Mouse (Mus musculus) C3H10T1/2 (cell line): Measurements from ENCODE around the gene Lrrn4cl. TPM values are rescaled to one million over a fixed set of nuclear protein-coding genes. Genes with fewer than 3 reads are reported as not detected.

Experiments
- polyA plus RNA-seq, 2 experiments: library from polyadenylated mRNA; unstranded; fragments of >200 nt; fragmentation: generic; extraction: Trizol; gene quantifications; one replicate each; pipeline ENCODE4 v1.2.1; 2012; ENCODE audit warnings: missing spikeins in 2 of 2

Gene Lrrn4cl
- polyA plus RNA-seq, 2 experiments, result 0.08 to 7.0 TPM

Other genes with a start within 250 kb of the Lrrn4cl start
- not detected for gene Slc22a6, start 232.7 kb upstream of the Lrrn4cl start, polyA plus RNA-seq
- under 1 TPM; 0.01 to 0.09 TPM for gene Chrm1, start 187.0 kb upstream of the Lrrn4cl start, polyA plus RNA-seq
- 100 to 1,000 TPM; 109 to 260 TPM for gene Slc3a2, start 127.4 kb upstream of the Lrrn4cl start, polyA plus RNA-seq
- gene Wdr74, start 114.9 kb upstream of the Lrrn4cl start, polyA plus RNA-seq, result 100 to 1,000 TPM in 1 of 2 experiments, 10 to 100 TPM in 1; 60.8 to 195 TPM
- gene 1700092M07Rik, start 110.0 kb upstream of the Lrrn4cl start, polyA plus RNA-seq, result 1 to 10 TPM; 1.5 to 1.8 TPM
- 100 to 1,000 TPM in 1 of 2 experiments, 10 to 100 TPM in 1; 33.2 to 112 TPM for gene Stx5a, start 109.4 kb upstream of the Lrrn4cl start, polyA plus RNA-seq
- 100 to 1,000 TPM in 1 of 2 experiments, 10 to 100 TPM in 1; 63.1 to 106 TPM for gene Nxf1, start 93.7 kb upstream of the Lrrn4cl start, polyA plus RNA-seq
- 100 to 1,000 TPM; 211 to 253 TPM for gene Tmem223, start 79.8 kb upstream of the Lrrn4cl start, polyA plus RNA-seq
- gene Tmem179b, start 76.3 kb upstream of the Lrrn4cl start, polyA plus RNA-seq, result 10 to 100 TPM; 43.2 to 61.1 TPM
- gene Taf6l, start 64.4 kb upstream of the Lrrn4cl start, polyA plus RNA-seq, result 10 to 100 TPM; 24.9 to 37.5 TPM
- gene Polr2g, start 52.2 kb upstream of the Lrrn4cl start, polyA plus RNA-seq, result 100 to 1,000 TPM; 100 to 147 TPM
- gene Zbtb3, start 48.2 kb upstream of the Lrrn4cl start, polyA plus RNA-seq, result 1 to 10 TPM; 2.6 to 5.2 TPM
- 10 to 100 TPM in 1 of 2 experiments, 1 to 10 TPM in 1; 1.9 to 14.9 TPM for gene Ttc9c, start 31.4 kb upstream of the Lrrn4cl start, polyA plus RNA-seq
- 10 to 100 TPM in 1 of 2 experiments, 1 to 10 TPM in 1; 7.6 to 49.9 TPM for gene Hnrnpul2, start 30.8 kb upstream of the Lrrn4cl start, polyA plus RNA-seq
- 1 to 10 TPM in 1 of 2 experiments, under 1 TPM in 1; 0.19 to 1.1 TPM for gene AC129217.1, start 21.0 kb upstream of the Lrrn4cl start, polyA plus RNA-seq
- 10 to 100 TPM; 11.7 to 29.0 TPM for gene Bscl2, start 13.3 kb upstream of the Lrrn4cl start, polyA plus RNA-seq
- gene Gng3, start 11.6 kb upstream of the Lrrn4cl start, polyA plus RNA-seq, result under 1 TPM; 0.04 to 0.41 TPM
- 100 to 1,000 TPM; 240 to 270 TPM for gene Ubxn1, start 20.7 kb downstream of the Lrrn4cl start, polyA plus RNA-seq
- gene Uqcc3, start 30.2 kb downstream of the Lrrn4cl start, polyA plus RNA-seq, result 10 to 100 TPM; 63.8 to 97.9 TPM
- 1 to 10 TPM; 3.4 to 3.7 TPM for gene Lbhd1, start 33.0 kb downstream of the Lrrn4cl start, polyA plus RNA-seq
- not detected for gene Gm49403, start 33.2 kb downstream of the Lrrn4cl start, polyA plus RNA-seq
- gene 1810009A15Rik, start 38.1 kb downstream of the Lrrn4cl start, polyA plus RNA-seq, result 100 to 1,000 TPM in 1 of 2 experiments, 10 to 100 TPM in 1; 73.9 to 176 TPM
- under 1 TPM in 1 of 2 experiments, not detected in 1; 0.18 TPM for gene Gm49416, start 38.2 kb downstream of the Lrrn4cl start, polyA plus RNA-seq
- 10 to 100 TPM; 30.2 to 43.9 TPM for gene Ints5, start 42.2 kb downstream of the Lrrn4cl start, polyA plus RNA-seq
- gene Ganab, start 47.3 kb downstream of the Lrrn4cl start, polyA plus RNA-seq, result 100 to 1,000 TPM in 1 of 2 experiments, 10 to 100 TPM in 1; 43.4 to 137 TPM
- 10 to 100 TPM; 56.0 to 67.8 TPM for gene B3gat3, start 69.6 kb downstream of the Lrrn4cl start, polyA plus RNA-seq
- gene Rom1, start 78.6 kb downstream of the Lrrn4cl start, polyA plus RNA-seq, result 10 to 100 TPM in 1 of 2 experiments, 1 to 10 TPM in 1; 5.9 to 12.1 TPM
- gene Eml3, start 78.8 kb downstream of the Lrrn4cl start, polyA plus RNA-seq, result 10 to 100 TPM; 30.0 to 62.2 TPM
- 10 to 100 TPM; 55.6 to 94.0 TPM for gene Mta2, start 91.1 kb downstream of the Lrrn4cl start, polyA plus RNA-seq
- 10 to 100 TPM; 16.0 to 17.5 TPM for gene Tut1, start 103.1 kb downstream of the Lrrn4cl start, polyA plus RNA-seq
- gene Eef1g, start 116.3 kb downstream of the Lrrn4cl start, polyA plus RNA-seq, result 1,000 to 10,000 TPM in 1 of 2 experiments, 100 to 1,000 TPM in 1; 710 to 2,782 TPM
- 100 to 1,000 TPM in 1 of 2 experiments, 10 to 100 TPM in 1; 26.0 to 103 TPM for gene Ahnak, start 138.5 kb downstream of the Lrrn4cl start, polyA plus RNA-seq
- not detected for gene Scgb1a1, start 237.2 kb downstream of the Lrrn4cl start, polyA plus RNA-seq